Mouse (Mus musculus) intestine, embryonic 16.5 days (tissue): Measurements from ENCODE around the gene Lurap1. TPM values are rescaled to one million over a fixed set of nuclear protein-coding genes. Genes with fewer than 3 reads are reported as not detected.

Experiments used
- ATAC-seq: fragments of 200-750 bp; cut with Nextera tagmentation; 2 replicates; pipeline ENCODE4 v1.8.0; 2017; ENCODE audit warnings: moderate TSS enrichment, moderate library complexity
- H3K27ac ChIP-seq: fragments of 300-500 bp; sonication (generic); 2 replicates; pipeline ENCODE4 v1.5.1; 2014; ENCODE audit warnings: mild to moderate bottlenecking, low read length
- H3K27me3 ChIP-seq: fragments of 300-500 bp; sonication (generic); replicated peaks from 2 replicates; pipeline ENCODE4 v1.6.1; 2014; ENCODE audit warnings: low read length, control low read depth, mixed read lengths; ENCODE audit not compliant: control insufficient read depth, insufficient read depth
- H3K36me3 ChIP-seq: fragments of 300-500 bp; sonication (generic); 2 replicates; pipeline ENCODE4 v1.6.1; 2014; ENCODE audit warnings: low read length, control low read depth; ENCODE audit not compliant: control insufficient read depth, insufficient read depth
- H3K4me1 ChIP-seq: fragments of 300-500 bp; sonication (generic); 2 replicates; pipeline ENCODE4 v1.6.1; 2014; ENCODE audit warnings: low read length, control low read depth, mixed read lengths; ENCODE audit not compliant: control insufficient read depth, insufficient read depth
- H3K4me2 ChIP-seq: fragments of 300-500 bp; sonication (generic); 2 replicates; pipeline ENCODE4 v1.6.1; 2014; ENCODE audit warnings: low read depth, low read length, control low read depth
- H3K4me3 ChIP-seq: fragments of 300-500 bp; sonication (generic); 2 replicates; pipeline ENCODE4 v1.5.1; 2014; ENCODE audit warnings: mild to moderate bottlenecking, low read length
- H3K9ac ChIP-seq: fragments of 300-500 bp; sonication (generic); 2 replicates; pipeline ENCODE4 v1.6.1; 2014; ENCODE audit warnings: low read depth, low read length
- H3K9me3 ChIP-seq: fragments of 300-500 bp; sonication (generic); 2 replicates; pipeline ENCODE4 v1.6.1; 2016; ENCODE audit warnings: low read length, control low read depth; ENCODE audit not compliant: control insufficient read depth
- WGBS: fragments of 180-500 bp; shearing (Covaris S2); extraction: QIAGEN DNeasy Blood & Tissue Kit; methylation state at CpG from one replicate; pipeline ENCODE4 v1.1.7; 2014; 5-methylcytosine and 5-hydroxymethylcytosine counted together
- polyA plus RNA-seq: library from polyadenylated mRNA; unstranded; fragments of >200 nt; fragmentation: Nextera tagmentation; extraction: Ambion mirVana; gene quantifications from 2 replicates; pipeline ENCODE4 v1.2.1, GENCODE M21; 2015

Lurap1 gene
- polyA plus RNA-seq, 1 experiment from 2014 or later: 1.4 TPM

- Histone ChIP-seq H3K4me3 (no peak overlapping the region), H3K4me1 (no peaks in the 10 kb centered on the region), H3K27ac (no peak overlapping the region), H3K36me3 (peaks cover 33% of the 10 kb centered on the region), H3K9ac (no peak overlapping the region), H3K4me2 (no peak overlapping the region), H3K27me3 (no peaks in the 10 kb centered on the region), H3K9me3 (no peaks in the 10 kb centered on the region)
- 86% methylated on average over 10 of the region's 10 CpGs for WGBS
- ATAC-seq: no peak
These were observed 54.8 kb downstream of the Lurap1 start for GRCm38 (mm10) chr4:116096291-116096690.

- no peaks in the 10 kb centered on the region for H3K9me3 ChIP-seq
- no peaks in the 10 kb centered on the region for H3K27me3 ChIP-seq
- H3K27ac ChIP-seq: no peak overlapping the region
- no peak overlapping the region for H3K4me2 ChIP-seq
- 90% methylated on average over 23 of the region's 23 CpGs for WGBS
- no peak overlapping the region for H3K9ac ChIP-seq
- H3K4me3 ChIP-seq: no peak overlapping the region
- ATAC-seq: no peak
- H3K36me3 ChIP-seq: peaks cover 13% of the 10 kb centered on the region
- H3K4me1 ChIP-seq: no peaks in the 10 kb centered on the region
These were observed 62.5 kb downstream of the Lurap1 start for GRCm38 (mm10) chr4:116088510-116089249.

Other genes starting within 250 kb of the Lurap1 start
- gene Dmbx1, start 211.4 kb downstream of the Lurap1 start, polyA plus RNA-seq: not detected in 2 replicates
- 83.7 and 108 TPM in 2 replicates for gene Faah, start 133.4 kb downstream of the Lurap1 start, polyA plus RNA-seq
- gene Nsun4, start 97.5 kb downstream of the Lurap1 start, polyA plus RNA-seq: 39.8 and 41.7 TPM in 2 replicates
- 745 and 751 TPM in 2 replicates for gene Uqcrh, start 76.3 kb downstream of the Lurap1 start, polyA plus RNA-seq
- gene Lrrc41, start 76.1 kb downstream of the Lurap1 start, polyA plus RNA-seq: 77.4 and 79.3 TPM in 2 replicates
- gene Rad54l, start 27.6 kb downstream of the Lurap1 start, polyA plus RNA-seq: 21.7 and 24.4 TPM in 2 replicates
- 35.2 and 39.9 TPM in 2 replicates for gene Pomgnt1, start 27.5 kb downstream of the Lurap1 start, polyA plus RNA-seq
- gene Tspan1, start 16.3 kb upstream of the Lurap1 start, polyA plus RNA-seq: 48.9 and 52.5 TPM in 2 replicates
- gene 1700042G07Rik, start 22.0 kb upstream of the Lurap1 start, polyA plus RNA-seq: not detected in 2 replicates
- not detected in 2 replicates for gene Gm49337, start 22.0 kb upstream of the Lurap1 start, polyA plus RNA-seq
- gene Pik3r3, start 70.3 kb upstream of the Lurap1 start, polyA plus RNA-seq: 4.4 and 4.8 TPM in 2 replicates